Mouse (Mus musculus) embryo, embryonic 11.5 days (tissue): ENCODE results near the gene Hspb9.

Experiments
- DNase-seq: peaks from one replicate; pipeline ENCODE4 v3.0.0-alpha.2; 2012; ENCODE audit warnings: low read depth, low spot score

Gene Hspb9

DNA sequence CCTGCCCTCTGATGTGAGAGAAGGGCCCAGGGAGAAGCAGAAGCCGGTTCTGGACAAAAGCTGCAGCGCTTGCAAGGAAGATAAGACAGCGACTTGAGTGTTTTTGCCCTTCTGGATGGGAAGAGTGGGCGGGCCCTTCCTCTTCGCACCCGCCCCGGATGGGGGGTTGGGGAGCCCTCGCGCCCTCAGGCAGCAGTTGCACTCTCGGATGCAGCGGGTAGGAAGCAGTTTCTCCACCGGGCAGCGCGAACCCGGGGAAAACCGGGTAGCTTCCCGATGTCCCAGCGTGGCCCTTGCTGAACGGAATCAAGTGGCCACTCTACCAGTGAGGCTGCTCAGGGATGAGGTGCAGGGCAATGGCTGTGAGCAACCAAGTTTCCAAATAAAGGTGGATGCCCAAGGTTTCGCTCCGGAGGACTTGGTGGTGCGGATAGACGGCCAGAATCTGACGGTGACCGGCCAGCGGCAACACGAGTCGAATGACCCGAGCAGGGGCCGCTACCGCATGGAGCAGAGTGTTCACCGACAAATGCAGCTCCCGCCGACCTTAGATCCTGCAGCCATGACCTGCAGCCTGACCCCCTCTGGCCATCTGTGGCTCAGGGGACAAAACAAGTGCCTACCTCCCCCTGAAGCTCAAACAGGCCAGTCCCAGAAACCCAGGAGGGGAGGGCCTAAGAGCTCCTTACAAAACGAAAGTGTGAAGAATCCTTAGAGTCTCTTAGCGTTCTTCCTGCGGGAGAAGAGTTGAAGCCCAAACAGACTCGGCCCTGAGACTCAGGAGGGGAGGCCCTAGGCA, at the start of gene Hspb9:
Gene Hspb9, plus strand, starts transcription at position 116 of the 799 bp plus-strand sequence.
- no peak for DNase-seq

- DNase-seq = no peak
Measured at GRCm38 (mm10) chr11:100671049-100671448, 42.6 kb upstream of the Hspb9 start.

DNA sequence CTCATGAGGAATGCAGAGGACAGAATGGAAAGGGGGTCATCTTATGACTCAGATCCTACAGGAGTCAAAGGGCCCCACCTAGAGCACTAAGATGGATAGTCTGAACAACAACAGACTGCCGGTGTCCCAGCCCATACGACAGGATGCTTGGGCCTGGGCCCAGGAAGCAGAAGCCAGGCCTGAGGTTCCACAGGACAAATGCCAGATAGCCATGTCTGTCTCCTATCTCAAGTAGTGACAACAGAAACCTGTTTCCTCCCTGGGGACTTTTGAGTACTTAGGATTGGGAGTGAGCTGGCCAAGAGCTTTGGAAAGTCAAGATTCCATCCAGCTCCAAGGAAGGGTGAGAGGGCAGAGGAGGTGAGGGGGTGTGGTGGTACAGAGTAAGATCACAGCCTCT, 41.7 kb upstream of the Hspb9 start:
- no peak for DNase-seq

DNA sequence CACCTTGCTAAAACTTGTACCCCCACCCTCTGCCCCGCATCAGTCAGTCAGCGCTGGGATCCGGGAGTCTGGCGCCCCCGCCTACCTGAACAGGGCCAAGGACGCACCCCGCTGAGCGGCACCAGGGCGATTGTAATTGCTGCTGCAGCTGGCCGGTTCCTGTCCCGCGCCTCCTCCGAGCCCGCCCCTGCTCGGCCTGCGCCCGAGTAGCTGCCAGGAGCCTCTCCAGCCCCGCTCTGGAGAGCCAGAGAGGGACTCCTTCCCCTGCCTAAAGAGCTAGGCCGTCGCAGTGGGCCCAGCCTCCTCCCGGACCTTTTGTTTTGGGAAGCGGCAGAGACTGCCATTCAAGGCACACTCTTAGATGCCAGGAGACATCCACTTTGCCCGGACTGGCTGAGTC, 40.5 kb upstream of the Hspb9 start:
- DNase-seq = no peak

GRCm38 (mm10) chr11:100677810-100678209, 35.8 kb upstream of the Hspb9 start:
- DNase-seq = no peak

GRCm38 (mm10) chr11:100681826-100682225, 31.8 kb upstream of the Hspb9 start:
- DNase-seq = no peak

DNA sequence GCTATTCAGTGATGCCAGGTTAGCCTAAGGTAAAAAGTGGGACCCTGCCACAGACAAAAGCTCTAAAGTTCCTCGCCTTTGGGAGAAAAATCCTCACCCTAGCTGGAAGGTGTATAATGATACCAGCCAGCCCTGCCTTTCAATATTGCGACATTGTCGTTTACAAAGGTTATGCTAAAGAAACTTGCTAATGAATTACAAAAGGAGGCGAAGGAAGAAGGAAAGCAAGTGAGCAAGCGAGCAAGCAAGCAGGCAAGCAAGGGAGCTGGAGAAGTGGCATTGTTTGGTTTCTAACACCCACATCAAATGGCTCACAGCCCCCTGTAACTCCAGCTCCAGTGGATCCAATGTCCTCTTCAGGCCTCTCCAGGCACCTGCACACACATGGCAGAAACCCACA, 31.1 kb upstream of the Hspb9 start:
- no peak for DNase-seq

DNA sequence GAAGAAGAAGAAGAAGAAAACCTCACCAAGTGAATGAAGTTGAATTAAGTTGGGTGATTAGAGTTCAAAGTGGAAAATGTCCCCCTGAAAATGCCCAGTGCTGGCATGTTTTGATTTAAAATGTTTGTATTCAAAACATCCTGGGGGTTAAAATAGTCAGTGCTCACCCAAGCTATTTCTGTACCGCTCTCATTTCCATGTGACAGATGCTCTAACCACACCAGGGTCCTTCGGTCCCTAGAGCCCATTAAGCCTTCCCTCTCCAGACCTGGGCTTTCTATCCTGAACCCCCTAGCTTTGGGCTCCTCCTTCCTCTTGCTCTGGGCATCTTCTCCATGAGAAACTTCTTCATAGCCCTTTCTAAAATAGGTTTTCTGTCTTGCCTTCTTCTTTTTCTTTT, 29.6 kb upstream of the Hspb9 start:
- DNase-seq = no peak

- no peak for DNase-seq
Measured at GRCm38 (mm10) chr11:100685371-100685770, 28.3 kb upstream of the Hspb9 start.

GRCm38 (mm10) chr11:100687265-100687664, 26.4 kb upstream of the Hspb9 start:
- no peak for DNase-seq

- no peak for DNase-seq
Measured at GRCm38 (mm10) chr11:100688443-100688842, 25.2 kb upstream of the Hspb9 start.

DNA sequence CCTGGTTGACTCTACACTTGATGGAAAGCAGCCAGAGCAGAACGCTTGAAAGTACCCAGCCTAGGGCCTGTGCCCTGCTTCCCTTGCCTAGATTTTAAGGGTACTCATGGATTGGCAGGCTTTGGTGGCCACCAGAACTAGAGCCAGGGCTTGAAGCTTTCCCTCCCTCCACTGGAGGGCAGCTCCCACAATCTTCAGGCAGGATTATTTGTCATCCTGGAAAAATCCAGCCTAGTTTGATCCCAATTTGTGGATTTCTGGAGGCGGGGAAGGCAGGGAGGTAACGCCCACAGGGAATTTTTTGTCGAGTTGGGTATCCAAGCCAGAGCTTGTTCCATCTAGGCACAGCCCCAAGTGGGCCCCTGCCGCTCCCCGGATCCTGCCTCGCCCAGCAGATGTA, 23.3 kb upstream of the Hspb9 start:
- no peak for DNase-seq

DNA sequence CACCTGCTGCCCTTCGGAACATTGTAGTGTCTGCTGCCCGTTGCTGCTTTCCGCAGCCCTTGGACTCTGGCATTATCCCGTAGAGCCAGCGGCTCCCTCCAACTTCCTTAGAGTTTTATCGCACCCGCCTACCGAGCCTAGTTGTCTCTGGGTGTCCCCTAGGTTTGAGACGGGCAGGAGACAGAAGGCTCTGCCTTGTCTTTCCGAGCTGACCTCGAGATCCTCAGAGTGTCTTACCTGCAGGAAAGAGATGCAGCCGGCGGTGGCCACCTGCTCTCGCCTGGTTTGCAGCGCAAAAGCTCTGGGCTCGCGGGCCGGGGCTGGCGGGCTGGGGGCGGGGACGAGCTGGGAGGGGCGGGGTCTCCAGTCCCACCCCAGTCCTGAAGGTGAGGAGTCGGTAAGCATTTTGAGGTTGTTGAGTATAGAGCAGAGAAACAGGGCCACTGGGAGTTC, 21.5 kb upstream of the Hspb9 start, which contains the start of gene Zfp385c:
Gene Zfp385c, minus strand, starts transcription at position 292 of the 453 bp plus-strand sequence.
- no peak for DNase-seq

DNA sequence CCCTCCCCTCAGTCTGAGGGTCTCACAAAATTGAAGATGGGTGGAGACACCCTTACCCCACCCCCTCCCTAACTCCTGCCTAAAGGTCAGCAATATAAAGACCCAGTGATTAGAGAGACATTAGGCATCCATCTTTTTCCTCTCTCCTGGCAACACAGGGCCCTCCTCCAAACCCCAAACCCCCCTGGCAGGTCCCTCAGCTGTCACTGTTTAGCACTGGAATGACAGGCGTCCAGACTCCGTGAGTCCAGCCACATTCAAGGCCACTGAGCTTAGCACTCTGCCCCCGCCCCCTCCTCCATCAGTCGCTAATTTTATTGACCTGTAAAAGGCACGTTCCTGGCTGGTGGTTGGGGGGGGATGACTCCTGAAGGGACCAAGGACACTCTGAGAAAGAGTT, 20.5 kb upstream of the Hspb9 start:
- DNase-seq = no peak

- peak; percentile 57 for DNase-seq
Measured at GRCm38 (mm10) chr11:100694926-100695325, 18.7 kb upstream of the Hspb9 start.

- DNase-seq = no peak
Measured at GRCm38 (mm10) chr11:100697921-100698320, 15.7 kb upstream of the Hspb9 start.

GRCm38 (mm10) chr11:100700710-100701109, 12.9 kb upstream of the Hspb9 start:
- DNase-seq = no peak

DNA sequence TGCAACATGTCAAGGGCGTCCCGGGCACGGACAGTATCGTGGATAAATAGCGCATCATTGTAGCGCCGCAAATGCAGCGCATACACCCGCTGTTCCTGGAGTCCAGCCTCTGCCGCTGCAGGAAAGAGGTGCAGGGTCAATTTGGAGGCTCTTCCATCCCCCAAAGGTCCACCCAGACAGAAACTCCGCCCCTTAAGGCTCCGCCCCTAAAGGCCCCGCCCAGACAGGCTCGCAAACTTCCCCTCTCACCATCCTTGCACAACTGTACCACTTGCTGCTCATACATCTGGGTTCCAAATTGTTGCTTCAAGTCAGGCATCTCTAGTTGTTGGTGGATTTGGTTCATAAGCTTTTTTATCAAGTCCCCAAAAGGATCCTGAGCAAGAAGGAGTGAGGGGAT, 12.3 kb upstream of the Hspb9 start:
- DNase-seq = no peak

DNA sequence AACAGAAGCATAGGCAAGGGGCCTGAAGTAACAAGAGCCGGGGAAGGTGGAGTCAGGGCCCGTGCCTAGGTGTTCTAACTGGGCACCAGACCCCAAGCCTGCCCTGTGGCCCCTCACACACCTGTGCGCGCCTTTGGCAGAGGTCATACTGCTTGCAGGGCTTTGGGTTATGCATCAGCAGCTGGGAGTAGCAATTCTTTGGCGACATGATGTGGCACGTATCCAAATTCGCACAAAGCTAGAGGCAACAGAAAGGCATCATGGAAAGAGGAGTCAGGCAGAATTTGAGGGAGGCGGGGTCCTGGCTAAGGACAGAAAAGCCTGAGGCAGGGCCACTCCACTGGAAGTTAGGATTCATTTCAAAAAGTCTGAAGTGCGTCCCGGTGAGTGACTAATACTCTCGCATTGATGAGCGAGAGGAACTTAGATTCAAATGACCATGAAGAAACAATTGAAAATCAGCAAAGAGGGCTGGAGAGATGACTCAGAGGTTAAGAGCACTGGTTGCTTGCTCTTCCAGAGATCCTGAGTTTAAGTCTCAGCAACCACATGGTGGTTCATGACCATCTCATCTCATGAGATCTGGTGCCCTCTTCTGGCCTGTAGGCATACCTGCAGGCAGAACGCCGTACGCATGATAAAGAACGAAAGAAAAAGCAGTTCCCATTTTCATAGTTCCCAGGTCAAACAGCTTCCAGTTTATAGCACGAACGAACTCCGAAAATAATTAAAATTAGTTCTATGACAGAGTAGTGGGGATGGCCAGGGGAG, 11.4 kb upstream of the Hspb9 start:
- peak; percentile 75 for DNase-seq

GRCm38 (mm10) chr11:100702906-100703305, 10.7 kb upstream of the Hspb9 start:
- DNase-seq = no peak

DNA sequence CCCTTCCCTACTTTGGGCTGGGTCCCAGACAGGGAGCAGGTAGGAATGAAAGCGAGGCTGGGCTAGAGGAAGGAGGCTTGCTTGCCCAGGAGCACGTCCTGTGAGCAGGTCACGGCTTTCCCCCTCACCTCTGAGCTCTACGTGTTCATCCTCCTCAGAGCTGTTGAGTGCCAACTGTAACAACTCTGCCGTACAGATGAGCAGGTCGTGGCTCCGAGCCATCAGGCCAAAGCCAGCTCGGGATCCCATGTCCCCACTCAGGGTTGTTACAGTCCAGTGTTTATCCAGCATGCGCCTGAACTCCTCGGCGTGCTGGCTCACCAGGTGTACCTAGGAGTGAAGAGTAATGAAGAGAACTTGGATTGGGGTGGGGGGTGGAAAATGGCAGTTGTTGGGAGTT, 10.3 kb upstream of the Hspb9 start:
- DNase-seq = no peak

DNA sequence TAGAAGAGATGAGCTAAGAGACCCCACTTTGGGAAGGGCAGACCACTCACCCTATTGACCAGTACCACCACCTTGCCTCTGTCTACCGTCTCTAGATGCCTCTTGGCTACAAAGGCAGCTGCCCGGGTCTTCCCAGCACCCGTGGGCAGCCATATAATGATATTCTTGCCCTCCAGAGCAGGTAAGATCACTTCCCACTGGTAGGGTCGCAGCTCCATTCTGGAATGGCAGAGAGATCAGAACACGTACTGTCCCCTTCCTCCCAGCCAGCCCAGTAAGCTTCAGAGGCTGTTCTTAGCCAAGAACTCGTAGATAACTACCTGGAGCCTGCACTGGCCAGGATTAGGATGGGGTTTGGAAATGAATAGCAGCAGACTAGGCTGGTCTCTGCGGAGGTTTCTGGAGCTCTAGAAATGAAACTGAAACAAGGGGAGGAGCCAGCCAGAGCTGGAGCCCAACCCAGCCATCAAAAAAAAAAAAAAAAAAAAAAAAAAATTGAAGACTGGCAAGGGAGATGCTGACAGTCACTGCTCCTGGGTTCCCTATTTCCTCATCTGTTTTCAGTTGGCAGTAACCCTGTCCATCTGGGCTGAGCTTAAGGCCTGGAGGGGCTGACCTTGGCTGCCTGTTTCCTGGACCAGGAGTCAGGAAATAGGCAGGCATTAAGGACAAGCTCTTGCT, 9.7 kb upstream of the Hspb9 start, which contains the start of gene Dhx58:
Gene Dhx58, minus strand, starts transcription at position 421 of the 681 bp plus-strand sequence.
- no peak for DNase-seq
